Mouse (Mus musculus): ENCODE results near the gene Itgb2l. TPM values are rescaled to one million over a fixed set of nuclear protein-coding genes. Genes with fewer than 3 reads are reported as not detected.
"Not testable (repeated sequence)": the region's sequence is repeated elsewhere in the genome, so short reads cannot be mapped to it uniquely, and the experiment has no call there.

Gene Itgb2l
- polyA plus RNA-seq, 1 experiment = 0.23 TPM

- no peaks in the 10 kb centered on the region for H3K36me3 ChIP-seq (ENCODE audit: control insufficient read depth, insufficient read depth, low read length)
- no peak overlapping the region for H3K27ac ChIP-seq (ENCODE audit: insufficient read depth, low read depth, low read length)
- H3K4me1 ChIP-seq (ENCODE audit: control insufficient read depth, insufficient read depth, insufficient read length, low read length) = no peaks in the 10 kb centered on the region
- 76% methylated on average over 5 of the region's 5 CpGs for WGBS
- H3K4me3 ChIP-seq (ENCODE audit: low read depth, low read length) = no peak overlapping the region
- no peak for TF ChIP-seq POLR2A (IDR thresholded peaks at IDR 0.05; ENCODE audit: low read depth, low read length)
- TF ChIP-seq CTCF (IDR thresholded peaks at IDR 0.05; ENCODE audit: extremely low read depth, insufficient read length, insufficient replicate concordance, low read depth, low read length) = no peak
- H3K27me3 ChIP-seq (ENCODE audit: control insufficient read depth, insufficient read depth, low read length) = no peaks in the 10 kb centered on the region
These were observed 14.2 kb upstream of the Itgb2l start for GRCm38 (mm10) chr16:96457612-96458011.

GRCm38 (mm10) chr16:96454086-96454485 lies 10.7 kb upstream of the Itgb2l start:
- no peak overlapping the region for H3K27ac ChIP-seq (ENCODE audit: insufficient read depth, low read depth, low read length)
- no peaks in the 10 kb centered on the region for H3K36me3 ChIP-seq (ENCODE audit: control insufficient read depth, insufficient read depth, low read length)
- TF ChIP-seq CTCF (IDR thresholded peaks at IDR 0.05; ENCODE audit: extremely low read depth, insufficient read length, insufficient replicate concordance, low read depth, low read length) = no peak
- TF ChIP-seq POLR2A (IDR thresholded peaks at IDR 0.05; ENCODE audit: low read depth, low read length) = no peak
- H3K4me3 ChIP-seq (ENCODE audit: low read depth, low read length) = no peak overlapping the region
- no peaks in the 10 kb centered on the region for H3K4me1 ChIP-seq (ENCODE audit: control insufficient read depth, insufficient read depth, insufficient read length, low read length)
- H3K27me3 ChIP-seq (ENCODE audit: control insufficient read depth, insufficient read depth, low read length) = no peaks in the 10 kb centered on the region

GRCm38 (mm10) chr16:96450871-96451270 lies 7.5 kb upstream of the Itgb2l start:
- not testable (repeated sequence) for H3K27ac ChIP-seq (ENCODE audit: insufficient read depth, low read depth, low read length); H3K27me3 ChIP-seq (ENCODE audit: control insufficient read depth, insufficient read depth, low read length); H3K4me3 ChIP-seq (ENCODE audit: low read depth, low read length); H3K36me3 ChIP-seq (ENCODE audit: control insufficient read depth, insufficient read depth, low read length); H3K4me1 ChIP-seq (ENCODE audit: control insufficient read depth, insufficient read depth, insufficient read length, low read length)
- 93% methylated on average over 15 of the region's 16 CpGs for WGBS

- Histone ChIP-seq H3K27ac (ENCODE audit: insufficient read depth, low read depth, low read length) (no peak overlapping the region), H3K27me3 (ENCODE audit: control insufficient read depth, insufficient read depth, low read length) (no peaks in the 10 kb centered on the region), H3K4me1 (ENCODE audit: control insufficient read depth, insufficient read depth, insufficient read length, low read length) (no peaks in the 10 kb centered on the region), H3K36me3 (ENCODE audit: control insufficient read depth, insufficient read depth, low read length) (no peaks in the 10 kb centered on the region), H3K4me3 (ENCODE audit: low read depth, low read length) (no peak overlapping the region)
- TF ChIP-seq POLR2A (IDR thresholded peaks at IDR 0.05; ENCODE audit: low read depth, low read length) (no peak), CTCF (IDR thresholded peaks at IDR 0.05; ENCODE audit: extremely low read depth, insufficient read length, insufficient replicate concordance, low read depth, low read length) (no peak)
- 87% methylated on average over 3 of the region's 3 CpGs for WGBS
These were observed 1.6 kb downstream of the Itgb2l start for GRCm38 (mm10) chr16:96441826-96442225.

GRCm38 (mm10) chr16:96440871-96441270 lies 2.5 kb downstream of the Itgb2l start:
- no peak for TF ChIP-seq POLR2A (IDR thresholded peaks at IDR 0.05; ENCODE audit: low read depth, low read length)
- TF ChIP-seq CTCF (IDR thresholded peaks at IDR 0.05; ENCODE audit: extremely low read depth, insufficient read length, insufficient replicate concordance, low read depth, low read length) = no peak
- Histone ChIP-seq H3K36me3 (ENCODE audit: control insufficient read depth, insufficient read depth, low read length) (no peaks in the 10 kb centered on the region), H3K27me3 (ENCODE audit: control insufficient read depth, insufficient read depth, low read length) (no peaks in the 10 kb centered on the region), H3K4me3 (ENCODE audit: low read depth, low read length) (no peak overlapping the region), H3K27ac (ENCODE audit: insufficient read depth, low read depth, low read length) (no peak overlapping the region), H3K4me1 (ENCODE audit: control insufficient read depth, insufficient read depth, insufficient read length, low read length) (no peaks in the 10 kb centered on the region)
- 77% methylated on average over 8 of the region's 8 CpGs for WGBS

- WGBS = 57% methylated on average over 4 of the region's 4 CpGs
- H3K36me3 ChIP-seq (ENCODE audit: control insufficient read depth, insufficient read depth, low read length) = no peaks in the 10 kb centered on the region
- no peak for TF ChIP-seq CTCF (IDR thresholded peaks at IDR 0.05; ENCODE audit: extremely low read depth, insufficient read length, insufficient replicate concordance, low read depth, low read length)
- no peak for TF ChIP-seq POLR2A (IDR thresholded peaks at IDR 0.05; ENCODE audit: low read depth, low read length)
These were observed 3.7 kb downstream of the Itgb2l start for GRCm38 (mm10) chr16:96439682-96440081.

GRCm38 (mm10) chr16:96438946-96439345 lies 4.5 kb downstream of the Itgb2l start:
- no peak overlapping the region for H3K27ac ChIP-seq (ENCODE audit: insufficient read depth, low read depth, low read length)
- H3K36me3 ChIP-seq (ENCODE audit: control insufficient read depth, insufficient read depth, low read length) = no peaks in the 10 kb centered on the region
- 88% methylated on average over 5 of the region's 5 CpGs for WGBS
- peaks cover 5% of the 10 kb centered on the region; the same call in 1 of the 2 replicates for H3K4me1 ChIP-seq (ENCODE audit: control insufficient read depth, insufficient read depth, insufficient read length, low read length)
- no peaks in the 10 kb centered on the region for H3K27me3 ChIP-seq (ENCODE audit: control insufficient read depth, insufficient read depth, low read length)
- no peak overlapping the region for H3K4me3 ChIP-seq (ENCODE audit: low read depth, low read length)
- TF ChIP-seq CTCF (IDR thresholded peaks at IDR 0.05; ENCODE audit: extremely low read depth, insufficient read length, insufficient replicate concordance, low read depth, low read length) = no peak
- TF ChIP-seq POLR2A (IDR thresholded peaks at IDR 0.05; ENCODE audit: low read depth, low read length) = no peak

More at GRCm38 (mm10) chr16:96439682-96440081, 3.7 kb downstream of the Itgb2l start:
- H3K27ac ChIP-seq (ENCODE audit: insufficient read depth, low read depth, low read length) = no peak overlapping the region
- H3K4me1 ChIP-seq (ENCODE audit: control insufficient read depth, insufficient read depth, insufficient read length, low read length) = no peaks in the 10 kb centered on the region
- no peak overlapping the region for H3K4me3 ChIP-seq (ENCODE audit: low read depth, low read length)
- no peaks in the 10 kb centered on the region for H3K27me3 ChIP-seq (ENCODE audit: control insufficient read depth, insufficient read depth, low read length)
